Mouse (Mus musculus) retina, adult 2 months (tissue): ENCODE measurements around the gene Metap1d.

Experiments
- DNase-seq: peaks from one replicate; pipeline ENCODE4 v3.0.0-alpha.2; 2012; ENCODE audit warnings: low read depth, low spot score

Metap1d gene

GRCm38 (mm10) chr2:71544391-71545285 is 91.6 kb downstream of the Metap1d start:
- no peak for DNase-seq

GRCm38 (mm10) chr2:71545401-71545881 is 92.4 kb downstream of the Metap1d start:
- no peak for DNase-seq

- no peak for DNase-seq
These were observed 93.0 kb downstream of the Metap1d start for GRCm38 (mm10) chr2:71545882-71546639.

- no peak for DNase-seq
These were observed 93.6 kb downstream of the Metap1d start, which contains the start of gene Dlx2 for GRCm38 (mm10) chr2:71546640-71547071. Gene Dlx2, minus strand, starts transcription at chr2:71546754.

- DNase-seq = peak; percentile 48
These were observed 94.8 kb downstream of the Metap1d start for GRCm38 (mm10) chr2:71547829-71548228.

- DNase-seq = no peak
These were observed 97.3 kb downstream of the Metap1d start for GRCm38 (mm10) chr2:71550330-71550729.

DNA sequence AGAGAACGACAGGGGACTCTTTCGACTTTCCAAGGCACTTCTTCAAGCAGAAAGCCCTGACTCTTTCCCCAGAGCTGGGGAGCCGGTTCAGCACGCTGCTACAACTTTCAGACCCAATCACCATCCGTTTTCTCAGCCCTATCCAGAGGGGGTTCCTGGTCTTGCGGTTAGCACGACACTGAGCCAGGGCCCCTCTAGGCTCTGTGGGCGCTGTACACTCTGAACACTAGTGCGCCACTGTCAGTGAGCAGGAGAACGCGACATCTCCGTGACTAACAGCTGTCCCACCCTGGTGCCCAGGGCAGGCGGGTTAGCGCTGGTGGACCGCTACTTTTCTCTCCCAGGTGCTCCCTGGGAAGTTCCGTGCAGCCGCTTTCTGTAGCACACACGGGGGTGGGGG is 98.6 kb downstream of the Metap1d start:
- no peak for DNase-seq

DNA sequence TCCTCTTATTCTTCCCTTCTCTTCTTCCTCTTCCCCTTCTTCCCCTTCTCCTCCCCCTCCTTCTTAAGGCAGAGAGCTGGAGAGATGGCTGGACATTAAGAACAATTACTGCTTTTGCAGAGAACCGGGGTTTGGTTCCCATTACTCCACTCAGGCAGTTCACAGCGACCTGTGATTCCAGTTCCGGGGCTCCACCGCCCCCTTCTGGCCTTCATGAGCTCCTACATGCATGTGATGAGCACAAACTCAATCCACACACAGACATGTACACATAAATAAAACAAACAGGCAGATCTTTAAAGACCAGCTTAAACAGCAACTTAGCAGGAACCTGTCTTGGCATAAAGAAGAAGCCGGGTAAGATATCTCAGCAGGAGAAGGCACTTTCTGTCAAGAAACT is 103.0 kb downstream of the Metap1d start:
- no peak for DNase-seq

DNA sequence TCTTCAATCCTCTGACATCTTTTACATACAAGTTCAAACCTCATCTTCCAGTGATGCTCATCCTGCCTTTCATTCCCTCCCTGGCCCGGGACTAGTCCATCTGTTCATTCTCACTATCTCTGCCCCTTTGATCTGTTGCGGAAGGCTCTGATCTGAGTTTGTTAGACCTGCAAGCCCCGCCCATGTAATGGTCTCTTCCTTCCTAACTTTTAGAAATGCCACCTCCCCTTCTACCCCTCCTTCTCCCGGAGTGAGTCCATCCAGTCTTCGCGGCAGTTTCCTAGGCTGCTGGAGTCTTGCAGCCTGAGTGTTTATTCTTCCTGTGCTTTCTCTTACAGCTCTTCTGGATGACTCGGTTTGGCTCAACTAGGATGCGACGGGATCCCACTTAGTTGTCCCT is 113.4 kb downstream of the Metap1d start:
- DNase-seq = no peak

DNA sequence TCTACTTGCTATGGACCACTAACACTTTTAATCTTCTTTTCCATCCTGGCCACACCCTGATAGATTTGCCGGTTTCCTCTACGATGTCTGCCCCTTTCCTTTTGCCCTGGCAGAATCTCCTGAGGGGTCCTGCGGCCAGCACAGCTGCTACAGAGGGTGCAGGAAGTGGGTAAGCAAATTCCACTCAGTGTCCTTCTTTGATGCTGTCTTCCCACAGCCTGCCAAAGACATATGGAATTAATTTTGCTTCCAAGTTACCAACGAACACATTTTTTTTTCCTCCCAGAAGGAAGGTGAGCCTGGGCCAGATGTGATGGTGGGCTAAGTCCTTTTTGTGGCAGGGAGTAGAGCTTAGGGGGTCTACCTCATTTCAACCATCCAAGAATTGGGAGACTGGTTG is 120.7 kb downstream of the Metap1d start:
- no peak for DNase-seq
